13 mouse cellular contexts compared by ENCODE assay signal in genomic region chr13:24599631-24600041, GRCm38 (mm10). TPM values are rescaled to one million over a fixed set of nuclear protein-coding genes. Genes with fewer than 3 reads are reported as not detected.
DNase-seq lines count a peak whose midpoint lies in the region; ATAC-seq and TF ChIP-seq lines count a peak whose summit lies in the region.
"Had no signal": no experiment of that assay in that cellular context is flagged by ENCODE, and none has a peak within 500 bp of the region (broad histone marks: within the 10 kb centered on the region; RNA-seq: fewer than 3 reads in every experiment).

No protein-coding gene starts in this region.

- peak; percentile 7; the same call in 1 of the 2 replicates for TF ChIP-seq CTCF in bone marrow, adult 2 months (IDR thresholded peaks at IDR 0.05; ENCODE audit: control insufficient read depth, insufficient read depth, low read length)

- H3K27ac ChIP-seq in bone marrow, adult 2 months (ENCODE audit: control insufficient read depth, insufficient read depth, low read depth, low read length, poor library complexity): peak overlapping the region; percentile 29; the same call in 1 of the 2 replicates
- no peak overlapping the region for H3K27ac ChIP-seq in intestine, embryonic 16.5 days (ENCODE audit: low read length)
- H3K27ac ChIP-seq: embryonic facial prominence, embryonic 15.5 days; heart, embryonic 13.5 days; limb, embryonic 15.5 days had no signal

- H3K9ac ChIP-seq in intestine, embryonic 16.5 days (ENCODE audit: low read depth, low read length): no peak overlapping the region
- H3K9ac ChIP-seq: embryonic facial prominence, embryonic 15.5 days; heart, embryonic 13.5 days; limb, embryonic 15.5 days had no signal

- peak; percentile 34; the same call in 1 of the 2 replicates for TF ChIP-seq POLR2A in bone marrow, adult 2 months (IDR thresholded peaks at IDR 0.05; ENCODE audit: borderline replicate concordance, control insufficient read depth, low read depth, low read length)

- no peaks in the 10 kb centered on the region for H3K36me3 ChIP-seq in intestine, embryonic 16.5 days (ENCODE audit: control insufficient read depth, insufficient read depth, low read length)
- H3K36me3 ChIP-seq: embryonic facial prominence, embryonic 15.5 days; heart, embryonic 13.5 days; limb, embryonic 15.5 days had no signal

- H3K9me3 ChIP-seq in intestine, embryonic 16.5 days (ENCODE audit: control insufficient read depth, low read length): no peaks in the 10 kb centered on the region; the same call in 1 of the 2 replicates
- H3K9me3 ChIP-seq: embryonic facial prominence, embryonic 15.5 days; heart, embryonic 13.5 days; limb, embryonic 15.5 days had no signal

- H3K4me3 ChIP-seq in bone marrow, adult 2 months (replicated peaks; ENCODE audit: control insufficient read depth, low read depth, low read length): no peak overlapping the region
- no peak overlapping the region for H3K4me3 ChIP-seq in intestine, embryonic 16.5 days (ENCODE audit: low read length)
- H3K4me3 ChIP-seq: embryonic facial prominence, embryonic 15.5 days; heart, embryonic 13.5 days; limb, embryonic 15.5 days had no signal

- ATAC-seq in megakaryocyte, adult 5-6 weeks (ENCODE audit: poor library complexity, severe bottlenecking): peak; percentile 89
- ATAC-seq in intestine, embryonic 16.5 days: no peak

- WGBS in bone marrow, adult 2 months: 4% methylated on average over 11 of the region's 11 CpGs
- 80% methylated on average over 11 of the region's 11 CpGs for WGBS in intestine, embryonic 16.5 days

- H3K27me3 ChIP-seq in intestine, embryonic 16.5 days (replicated peaks; ENCODE audit: control insufficient read depth, insufficient read depth, low read length): no peaks in the 10 kb centered on the region
- H3K27me3 ChIP-seq: embryonic facial prominence, embryonic 15.5 days; heart, embryonic 13.5 days; limb, embryonic 15.5 days had no signal

- peak; percentile 81 for DNase-seq in CD4-positive, CD25-positive, alpha-beta regulatory T cell, adult 2 months (ENCODE audit: low read depth, low spot score)
- DNase-seq in spleen, postnatal 36 days (ENCODE audit: low spot score in 2 of 2): peak; percentile 85 to 88
- no peak for DNase-seq in Muller cell, postnatal 12 days (ENCODE audit: inconsistent ontology term)
- DNase-seq in urinary bladder, postnatal 36 days (ENCODE audit: low spot score in 2 of 2): no peak
- DNase-seq in kidney, postnatal 25 days: no peak
- DNase-seq: adrenal gland, postnatal 10 days; cerebellum, postnatal 14 days had no signal

- peaks cover 14% of the 10 kb centered on the region for H3K4me1 ChIP-seq in bone marrow, adult 2 months (ENCODE audit: control insufficient read depth, insufficient read depth, low read length)
- peaks cover 10% of the 10 kb centered on the region; the same call in 1 of the 2 replicates for H3K4me1 ChIP-seq in intestine, embryonic 16.5 days (ENCODE audit: control insufficient read depth, insufficient read depth, low read length)

- no peak overlapping the region for H3K4me2 ChIP-seq in intestine, embryonic 16.5 days (ENCODE audit: low read depth, low read length)
- H3K4me2 ChIP-seq: embryonic facial prominence, embryonic 15.5 days; heart, embryonic 13.5 days; limb, embryonic 15.5 days had no signal

RNA-seq across cellular contexts. Expression of gene Ripor2, which starts 17.6 kb away (rescaled TPM):
- 22.5 and 41.4 TPM in 2 replicates for polyA plus RNA-seq in bone marrow, adult 2 months (2011; ENCODE audit: insufficient read depth, insufficient read length, low replicate concordance, missing spikeins)
- total RNA-seq in megakaryocyte, adult 5-6 weeks (2015): 87.3 and 93.1 TPM in 2 replicates
- 65.3 and 80.5 TPM in 2 replicates for total RNA-seq in megakaryocyte, adult 5-6 weeks (2017)
- polyA plus RNA-seq in intestine, embryonic 16.5 days (2015; fragmentation: Nextera tagmentation; extraction: Ambion mirVana): 1.5 and 1.7 TPM in 2 replicates

Comparison
In these comparisons a context has a peak if more than half of its experiments do, and no peak if none do; other contexts are left out.
1. DNase-seq: peak in CD4-positive, CD25-positive, alpha-beta regulatory T cell, adult 2 months (single experiment) and spleen, postnatal 36 days (2 of 2); none in Muller cell, postnatal 12 days (single experiment), urinary bladder, postnatal 36 days (0 of 2) and kidney, postnatal 25 days (0 of 2).